Mouse (Mus musculus) neural tube, embryonic 14.5 days (tissue): ENCODE results near the gene Eepd1. TPM values are rescaled to one million over a fixed set of nuclear protein-coding genes. Genes with fewer than 3 reads are reported as not detected.
A peak's percentile ranks its signal among the peaks of the same experiment; 100 is the strongest.

Source experiments
- ATAC-seq: fragments of 200-750 bp; cut with Nextera tagmentation; 2 replicates; pipeline ENCODE4 v1.8.0; 2017; ENCODE audit warnings: low read depth, mild to moderate bottlenecking, moderate TSS enrichment, moderate library complexity
- H3K27ac ChIP-seq: fragments of 300-500 bp; sonication (generic); 2 replicates; pipeline ENCODE4 v1.5.1; 2014; ENCODE audit warnings: low read depth, mild to moderate bottlenecking, control low read depth, low read length, moderate library complexity, mixed read lengths
- H3K27me3 ChIP-seq: fragments of 300-500 bp; sonication (generic); 2 replicates; pipeline ENCODE4 v1.6.1; 2014; ENCODE audit warnings: low read length; ENCODE audit not compliant: control insufficient read depth, insufficient read depth
- H3K36me3 ChIP-seq: fragments of 300-500 bp; sonication (generic); 2 replicates; pipeline ENCODE4 v1.6.1; 2014; ENCODE audit warnings: low read length, mixed read lengths; ENCODE audit not compliant: control insufficient read depth, insufficient read depth
- H3K4me1 ChIP-seq: fragments of 300-500 bp; sonication (generic); 2 replicates; pipeline ENCODE4 v1.6.1; 2014; ENCODE audit warnings: low read length; ENCODE audit not compliant: control insufficient read depth, insufficient read depth
- H3K4me2 ChIP-seq: fragments of 300-500 bp; sonication (generic); 2 replicates; pipeline ENCODE4 v1.6.1; 2014; ENCODE audit warnings: mild to moderate bottlenecking, low read depth, low read length, control low read depth
- H3K4me3 ChIP-seq: fragments of 300-500 bp; sonication (generic); 2 replicates; pipeline ENCODE4 v1.5.1; 2014; ENCODE audit warnings: low read depth, low read length, control low read depth, mixed read lengths
- H3K9ac ChIP-seq: fragments of 300-500 bp; sonication (generic); replicated peaks from 2 replicates; pipeline ENCODE4 v1.6.1; 2014; ENCODE audit warnings: low read depth, mild to moderate bottlenecking, control low read depth, low read length, mixed read lengths
- H3K9me3 ChIP-seq: fragments of 300-500 bp; sonication (generic); 2 replicates; pipeline ENCODE4 v1.6.1; 2016; ENCODE audit warnings: low read length; ENCODE audit not compliant: control insufficient read depth
- WGBS: fragments of 180-500 bp; shearing (Covaris S2); extraction: QIAGEN DNeasy Blood & Tissue Kit; methylation state at CpG from one replicate; pipeline ENCODE4 v1.1.7; 2014; 5-methylcytosine and 5-hydroxymethylcytosine counted together
- polyA plus RNA-seq: library from polyadenylated mRNA; unstranded; fragments of >200 nt; fragmentation: Nextera tagmentation; extraction: Ambion mirVana; gene quantifications from 2 replicates; pipeline ENCODE4 v1.2.1, GENCODE M21; 2014

The Eepd1 gene
- polyA plus RNA-seq, 1 experiment from 2014 or later = 11.0 TPM

- no peak for ATAC-seq
- no peak overlapping the region for H3K9ac ChIP-seq
- no peaks in the 10 kb centered on the region for H3K4me1 ChIP-seq
- no peaks in the 10 kb centered on the region for H3K27me3 ChIP-seq
- WGBS = 81% methylated on average over 1 of the region's 1 CpGs
- no peaks in the 10 kb centered on the region for H3K9me3 ChIP-seq
- no peaks in the 10 kb centered on the region for H3K36me3 ChIP-seq
- no peak overlapping the region for H3K4me2 ChIP-seq
- H3K27ac ChIP-seq = no peak overlapping the region
- H3K4me3 ChIP-seq = no peak overlapping the region
Observed at GRCm38 (mm10) chr9:25464305-25464704, 17.0 kb upstream of the Eepd1 start.

GRCm38 (mm10) chr9:25479392-25480020, 1.8 kb upstream of the Eepd1 start:
- 94% methylated on average over 7 of the region's 7 CpGs for WGBS
- no peak for ATAC-seq
- Histone ChIP-seq H3K9me3 (no peaks in the 10 kb centered on the region), H3K9ac (no peak overlapping the region), H3K4me2 (no peak overlapping the region), H3K36me3 (no peaks in the 10 kb centered on the region), H3K4me1 (0 out of 2 replicates have a peak, but pooled peaks cover 9% of the 10 kb centered on the region), H3K27ac (no peak overlapping the region), H3K4me3 (no peak overlapping the region), H3K27me3 (no peaks in the 10 kb centered on the region)

DNA sequence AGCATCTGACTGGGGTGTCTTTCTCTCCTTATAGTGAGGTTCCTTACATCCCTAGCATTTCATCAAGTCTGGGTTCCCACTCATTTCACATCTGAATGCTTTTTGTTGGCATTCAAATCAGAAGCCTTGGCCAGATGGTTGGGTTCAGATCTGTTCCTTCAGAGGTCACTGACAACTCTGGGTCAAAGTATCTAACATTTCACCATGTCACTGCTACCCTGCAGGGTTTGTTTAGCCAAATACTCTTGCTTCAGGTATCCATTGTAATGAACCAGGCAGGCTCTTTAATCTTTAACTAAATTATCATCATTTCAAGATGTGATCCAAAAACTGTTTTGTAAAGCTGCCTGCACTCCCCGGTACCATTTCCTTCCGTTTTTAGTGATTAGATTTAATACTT, 671 bp upstream of the Eepd1 start:
- WGBS = 88% methylated on average over 2 of the region's 2 CpGs
- 0 out of 2 replicates have a peak, but pooled peaks cover 9% of the 10 kb centered on the region for H3K4me1 ChIP-seq

GRCm38 (mm10) chr9:25482322-25482998, 1.1 kb downstream of the Eepd1 start:
- Histone ChIP-seq H3K36me3 (no peaks in the 10 kb centered on the region), H3K9ac (no peak overlapping the region), H3K27me3 (no peaks in the 10 kb centered on the region), H3K4me3 (peak overlapping the region; percentile 53), H3K4me1 (0 out of 2 replicates have a peak, but pooled peaks cover 9% of the 10 kb centered on the region), H3K9me3 (no peaks in the 10 kb centered on the region), H3K27ac (no peak overlapping the region), H3K4me2 (peak overlapping the region; percentile 57)
- 49% methylated on average over 22 of the region's 22 CpGs for WGBS
- ATAC-seq = no peak

More for the DNA sequence above, 671 bp upstream of the Eepd1 start:
- no peaks in the 10 kb centered on the region for H3K9me3 ChIP-seq
- H3K4me2 ChIP-seq = peak overlapping the region; percentile 57; the same call in 1 of the 2 replicates
- H3K27me3 ChIP-seq = no peaks in the 10 kb centered on the region
- H3K4me3 ChIP-seq = peak overlapping the region; percentile 53; the same call in 1 of the 2 replicates
- no peaks in the 10 kb centered on the region for H3K36me3 ChIP-seq
- H3K27ac ChIP-seq = no peak overlapping the region
- no peak for ATAC-seq
- H3K9ac ChIP-seq = no peak overlapping the region

DNA sequence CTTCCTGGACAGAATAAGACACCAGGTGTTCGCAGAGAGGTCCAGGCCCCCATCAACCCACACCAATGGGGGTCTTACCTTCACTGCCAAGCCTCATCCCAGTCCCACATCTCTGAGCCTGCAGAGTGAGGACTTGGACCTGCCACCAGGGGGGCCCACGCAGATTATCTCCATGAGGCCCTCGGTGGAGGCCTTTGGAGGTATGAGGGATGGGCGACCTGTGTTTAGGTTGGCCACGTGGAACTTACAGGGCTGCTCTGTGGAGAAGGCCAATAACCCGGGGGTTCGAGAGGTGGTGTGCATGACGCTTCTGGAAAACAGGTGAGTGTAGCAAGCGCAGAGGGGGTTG, 1.6 kb downstream of the Eepd1 start:
- Histone ChIP-seq H3K4me1 (0 out of 2 replicates have a peak, but pooled peaks cover 9% of the 10 kb centered on the region), H3K9ac (no peak overlapping the region), H3K9me3 (no peaks in the 10 kb centered on the region), H3K27me3 (no peaks in the 10 kb centered on the region), H3K36me3 (no peaks in the 10 kb centered on the region), H3K27ac (no peak overlapping the region), H3K4me2 (peak overlapping the region; percentile 57), H3K4me3 (no peak overlapping the region)
- no peak for ATAC-seq
- WGBS = 90% methylated on average over 9 of the region's 9 CpGs

- H3K4me2 ChIP-seq = peak overlapping the region; percentile 26
- H3K27ac ChIP-seq = no peak overlapping the region
- peak overlapping the region; percentile 3; the same call in 1 of the 2 replicates for H3K4me3 ChIP-seq
- no peaks in the 10 kb centered on the region for H3K36me3 ChIP-seq
- H3K4me1 ChIP-seq = 0 out of 2 replicates have a peak, but pooled peaks cover 9% of the 10 kb centered on the region
- 0 out of 2 replicates have a peak overlapping the region, but pooled peaks have one; percentile 32 for H3K9ac ChIP-seq
- 78% methylated on average over 9 of the region's 9 CpGs for WGBS
- no peak for ATAC-seq
- no peaks in the 10 kb centered on the region for H3K9me3 ChIP-seq
- no peaks in the 10 kb centered on the region for H3K27me3 ChIP-seq
Observed at GRCm38 (mm10) chr9:25483931-25484618, 2.7 kb downstream of the Eepd1 start.

DNA sequence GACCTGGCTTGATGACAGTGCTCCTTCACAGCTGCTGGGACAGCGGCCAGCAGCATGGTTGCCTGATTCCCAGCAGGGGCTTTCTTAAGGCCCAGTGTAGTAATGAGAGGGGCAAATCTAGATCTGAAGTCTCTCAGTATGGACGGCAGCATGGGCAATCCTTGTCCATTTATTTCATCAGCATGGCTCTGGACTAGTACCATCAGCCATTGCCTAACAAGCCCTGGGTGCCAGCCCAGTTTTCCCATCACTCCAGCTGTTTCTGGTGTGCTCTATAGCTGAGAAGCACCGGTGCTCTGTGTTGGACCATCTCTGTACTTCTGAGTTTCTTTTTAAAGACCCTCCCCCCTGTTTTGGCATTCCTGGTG, 3.3 kb downstream of the Eepd1 start:
- WGBS = 71% methylated on average over 3 of the region's 3 CpGs
- no peaks in the 10 kb centered on the region for H3K27me3 ChIP-seq
- ATAC-seq = no peak
- no peaks in the 10 kb centered on the region for H3K36me3 ChIP-seq
- peak overlapping the region; percentile 26 for H3K4me2 ChIP-seq
- H3K9me3 ChIP-seq = no peaks in the 10 kb centered on the region
- no peak overlapping the region for H3K27ac ChIP-seq
- 0 out of 2 replicates have a peak, but pooled peaks cover 9% of the 10 kb centered on the region for H3K4me1 ChIP-seq
- H3K9ac ChIP-seq = 0 out of 2 replicates have a peak overlapping the region, but pooled peaks have one; percentile 32
- no peak overlapping the region; the same call in 1 of the 2 replicates for H3K4me3 ChIP-seq

DNA sequence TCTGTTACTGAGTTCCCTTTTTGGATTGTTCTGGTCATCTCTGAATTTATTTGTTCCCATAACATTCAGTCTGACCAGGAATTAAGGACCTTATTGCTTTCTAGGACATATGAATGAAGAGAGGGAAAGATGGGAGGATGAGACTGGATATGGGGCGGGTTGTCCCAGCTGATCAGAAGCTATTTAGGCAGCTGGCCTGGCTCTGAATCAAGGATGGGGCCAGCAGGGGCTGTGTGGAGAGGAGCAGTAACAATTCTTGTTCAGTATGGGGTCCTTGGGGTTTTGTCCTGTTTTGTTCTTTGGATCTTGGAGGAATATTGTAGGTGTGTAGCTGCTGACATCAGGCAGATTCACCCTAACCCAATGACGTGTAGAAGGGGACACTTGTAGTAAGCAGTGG, 3.7 kb downstream of the Eepd1 start:
- WGBS = 72% methylated on average over 2 of the region's 2 CpGs
- Histone ChIP-seq H3K4me2 (peak overlapping the region; percentile 26; the same call in 1 of the 2 replicates), H3K4me1 (0 out of 2 replicates have a peak, but pooled peaks cover 9% of the 10 kb centered on the region)

More for the DNA sequence above, 3.7 kb downstream of the Eepd1 start:
- Histone ChIP-seq H3K27ac (no peak overlapping the region), H3K36me3 (no peaks in the 10 kb centered on the region), H3K27me3 (no peaks in the 10 kb centered on the region), H3K9me3 (no peaks in the 10 kb centered on the region), H3K9ac (no peak overlapping the region), H3K4me3 (no peak overlapping the region)
- ATAC-seq = no peak
